Mouse (Mus musculus) cortical plate, adult 2 months (tissue): ENCODE results near the gene Dcaf4.

Experiments used
- CTCF ChIP-seq: fragments of 200-500 bp; IDR thresholded peaks from 2 replicates; pipeline ENCODE4 v1.5.1; 2011; ENCODE audit warnings: mild to moderate bottlenecking, control low read depth, low read length; ENCODE audit not compliant: insufficient read depth; ENCODE audit errors: extremely low read depth
- POLR2A ChIP-seq: fragments of 200-500 bp; IDR thresholded peaks from 2 replicates; pipeline ENCODE4 v1.6.1; 2011; ENCODE audit warnings: mild to moderate bottlenecking, low read length, control low read depth; ENCODE audit not compliant: insufficient read depth; ENCODE audit errors: extremely low read depth

GRCm38 (mm10) chr12:83512783-83513182 lies 7.5 kb upstream of the Dcaf4 start:
- TF ChIP-seq CTCF (no peak), POLR2A (no peak)
